Mouse (Mus musculus) embryonic fibroblast, embryonic 13.5 days (primary cell): Measurements from ENCODE around the gene Strc.

Experiments
- CTCF ChIP-seq: IDR thresholded peaks from 2 replicates; pipeline ENCODE4 v1.5.1; 2011; ENCODE audit warnings: mild to moderate bottlenecking, control low read depth, low read length, moderate library complexity, borderline replicate concordance; ENCODE audit not compliant: insufficient read depth
- POLR2A ChIP-seq: IDR thresholded peaks from 2 replicates; pipeline ENCODE4 v1.6.1; 2011; ENCODE audit warnings: low read depth, mild to moderate bottlenecking, control low read depth, low read length, moderate library complexity

GRCm38 (mm10) chr2:121415103-121415502 lies 28.1 kb upstream of the Strc start:
- TF ChIP-seq POLR2A (no peak), CTCF (no peak)
